ENCODE assay signal across 10 mouse cellular contexts in the genomic region with DNA sequence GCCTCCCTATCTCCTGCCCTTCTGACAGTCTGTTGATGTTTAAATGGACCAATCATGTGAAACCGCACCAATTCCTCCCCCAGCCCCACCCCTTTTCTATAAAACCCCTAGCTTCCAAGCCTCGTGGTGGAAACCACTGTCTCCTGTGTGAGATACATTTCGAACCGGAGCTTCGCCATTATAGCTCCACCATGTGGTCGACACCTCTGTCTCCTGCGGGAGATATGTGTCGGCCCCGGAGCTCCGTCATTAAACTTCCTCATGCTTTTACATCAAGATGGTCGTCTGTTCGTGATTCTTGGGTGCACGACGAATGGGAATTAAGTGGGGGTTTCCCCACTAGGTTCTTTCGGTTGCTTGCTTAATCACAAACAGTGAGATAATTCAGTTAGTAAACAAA. TPM values are rescaled to one million over a fixed set of nuclear protein-coding genes. Genes with fewer than 3 reads are reported as not detected.
DNase-seq lines count a peak whose midpoint lies in the region; ATAC-seq and TF ChIP-seq lines count a peak whose summit lies in the region.
"Not testable (repeated sequence)": the region's sequence is repeated elsewhere in the genome, so short reads cannot be mapped to it uniquely, and the experiment has no call there.
"Had no signal": no experiment of that assay in that cellular context is flagged by ENCODE, and none has a peak within 500 bp of the region (broad histone marks: within the 10 kb centered on the region; RNA-seq: fewer than 3 reads in every experiment).

No protein-coding gene starts in this region.

- H3K4me3 ChIP-seq in forebrain, postnatal 0 days (ENCODE audit: low read depth, low read length); hindbrain, embryonic 12.5 days; left cerebral cortex, adult 2 months; midbrain, embryonic 10.5 days; stomach, postnatal 0 days (ENCODE audit: low read depth, low read length): not testable (repeated sequence)

- not testable (repeated sequence) for H3K27ac ChIP-seq in forebrain, postnatal 0 days (ENCODE audit: low read depth, low read length); left cerebral cortex, adult 2 months; stomach, postnatal 0 days (replicated peaks)
- H3K27ac ChIP-seq in hindbrain, embryonic 12.5 days, result peak overlapping the region; percentile 44; the same call in 1 of the 2 replicates
- peak overlapping the region; percentile 69; the same call in 1 of the 2 replicates for H3K27ac ChIP-seq in midbrain, embryonic 10.5 days (replicated peaks)

- intact Hi-C loops in left cerebral cortex, adult 2 months (cut with DNase I), result loop anchor here (2.0 kb wide), 1 partner anchor 186 kb away; no protein-coding TSS in a partner anchor

- WGBS in forebrain, postnatal 0 days, result 79% methylated on average over 15 of the region's 15 CpGs
- WGBS in hindbrain, embryonic 12.5 days, result 87% methylated on average over 15 of the region's 15 CpGs
- WGBS in midbrain, embryonic 10.5 days, result 93% methylated on average over 15 of the region's 15 CpGs
- WGBS in stomach, postnatal 0 days, result 90% methylated on average over 15 of the region's 15 CpGs

- not testable (repeated sequence) for ATAC-seq in forebrain, postnatal 0 days; hindbrain, embryonic 12.5 days (ENCODE audit: low FRiP score); stomach, postnatal 0 days (ENCODE audit: low FRiP score, low TSS enrichment)

- not testable (repeated sequence) for H3K4me2 ChIP-seq in forebrain, postnatal 0 days (ENCODE audit: low read depth); hindbrain, embryonic 12.5 days (replicated peaks); stomach, postnatal 0 days (replicated peaks; ENCODE audit: low read depth)

- not testable (repeated sequence) for H3K36me3 ChIP-seq in forebrain, postnatal 0 days (ENCODE audit: insufficient read depth); hindbrain, embryonic 12.5 days; midbrain, embryonic 10.5 days; stomach, postnatal 0 days (ENCODE audit: control insufficient read depth, insufficient read depth, low read length)

- H3K27me3 ChIP-seq in forebrain, postnatal 0 days (ENCODE audit: insufficient read depth, low read length); hindbrain, embryonic 12.5 days; midbrain, embryonic 10.5 days (ENCODE audit: low read depth, poor library complexity, severe bottlenecking); stomach, postnatal 0 days (ENCODE audit: control insufficient read depth, insufficient read depth, low read length): not testable (repeated sequence)

- not testable (repeated sequence) for H3K9me3 ChIP-seq in forebrain, postnatal 0 days (ENCODE audit: low read length); hindbrain, embryonic 12.5 days (replicated peaks); midbrain, embryonic 10.5 days (replicated peaks); stomach, postnatal 0 days (ENCODE audit: control insufficient read depth, low read length)

- not testable (repeated sequence) for H3K9ac ChIP-seq in forebrain, postnatal 0 days; hindbrain, embryonic 12.5 days; stomach, postnatal 0 days (ENCODE audit: low read length)

- not testable (repeated sequence) for TF ChIP-seq EP300 in stomach, postnatal 0 days (optimal IDR thresholded peaks at IDR 0.05)

- 0 out of 2 replicates have a peak, but pooled peaks have one; percentile 14 for TF ChIP-seq CTCF in forebrain, postnatal 0 days (IDR thresholded peaks at IDR 0.05; ENCODE audit: low read depth)
- peak; percentile 23 for TF ChIP-seq CTCF in left cerebral cortex, adult 2 months (IDR thresholded peaks at IDR 0.05)
- TF ChIP-seq CTCF in stomach, postnatal 0 days (IDR thresholded peaks at IDR 0.05; ENCODE audit: low read depth), result peak; percentile 23; the same call in 1 of the 2 replicates

- not testable (repeated sequence) for H3K4me1 ChIP-seq in forebrain, postnatal 0 days (ENCODE audit: insufficient read depth); hindbrain, embryonic 12.5 days; stomach, postnatal 0 days (replicated peaks; ENCODE audit: control insufficient read depth, insufficient read depth)
- H3K4me1 ChIP-seq in midbrain, embryonic 10.5 days, result peaks cover 17% of the 10 kb centered on the region

- DNase-seq in ES-CJ7 (ENCODE audit: low read depth, low spot score), result peak; percentile 53
- DNase-seq in brain, adult 2 months (ENCODE audit: low read depth, low spot score), result peak; percentile 36
- not testable (repeated sequence) for DNase-seq in forebrain, postnatal 0 days; left cerebral cortex, adult 2 months (ENCODE audit: extremely low spot score in 1 of 2, low spot score in 2 of 2); midbrain, embryonic 10.5 days (ENCODE audit: low spot score); stomach, postnatal 0 days (ENCODE audit: low spot score)

RNA-seq across cellular contexts. Expression of gene Podn, which starts 17.1 kb away (rescaled TPM):
- 2.4 and 2.5 TPM in 2 replicates for total RNA-seq in forebrain, postnatal 0 days (2014; rRNA removed)
- 0.59 and 1.1 TPM in 2 replicates for polyA plus RNA-seq in forebrain, postnatal 0 days (2015; fragmentation: Nextera tagmentation; extraction: Ambion mirVana)
- polyA plus RNA-seq in hindbrain, embryonic 12.5 days (2016; fragmentation: Nextera tagmentation; extraction: Ambion mirVana), result 0.48 and 0.98 TPM in 2 replicates
- total RNA-seq in left cerebral cortex, adult 2 months (2021), result 10 to 100 TPM in 1 of 2 experiments, 1 to 10 TPM in 1; 8.7 to 10.4 TPM
- polyA plus RNA-seq in midbrain, embryonic 10.5 days (2016; fragmentation: Nextera tagmentation; extraction: Ambion mirVana), result 0.10 and 0.12 TPM in 2 replicates
- 2.0 and 2.4 TPM in 2 replicates for polyA plus RNA-seq in stomach, postnatal 0 days (2015; fragmentation: Nextera tagmentation; extraction: Ambion mirVana)
- total RNA-seq: G1E; hematopoietic stem cell, adult 5-6 weeks had no signal
- polyA plus RNA-seq: CD4-positive, CD25-positive, alpha-beta regulatory T cell, adult 4 months; G1E had no signal
